Mouse (Mus musculus) midbrain, postnatal 0 days (tissue): Measurements from ENCODE around the gene Tgfbr2. TPM values are rescaled to one million over a fixed set of nuclear protein-coding genes. Genes with fewer than 3 reads are reported as not detected.
A peak's percentile ranks its signal among the peaks of the same experiment; 100 is the strongest.
"Not testable (repeated sequence)": the region's sequence is repeated elsewhere in the genome, so short reads cannot be mapped to it uniquely, and the experiment has no call there.

Experiments used
- ATAC-seq: fragments of 200-750 bp; cut with Nextera tagmentation; 2 replicates; pipeline ENCODE4 v1.8.0; 2017; ENCODE audit warnings: moderate number of reproducible peaks, mild to moderate bottlenecking, moderate TSS enrichment, moderate library complexity; ENCODE audit not compliant: low FRiP score
- DNase-seq: peaks from one replicate; pipeline ENCODE4 v3.0.0-alpha.2; 2015; ENCODE audit warnings: low spot score
- H3K27ac ChIP-seq: fragments of 300-500 bp; sonication (generic); 2 replicates; pipeline ENCODE4 v1.5.1; 2014; ENCODE audit warnings: low read depth, mild to moderate bottlenecking, low read length, mixed read lengths
- H3K27me3 ChIP-seq: fragments of 300-500 bp; sonication (generic); 2 replicates; pipeline ENCODE4 v1.6.1; 2014; ENCODE audit warnings: low read length, control low read depth, mixed read lengths; ENCODE audit not compliant: insufficient read depth
- H3K36me3 ChIP-seq: fragments of 300-500 bp; sonication (generic); 2 replicates; pipeline ENCODE4 v1.6.1; 2014; ENCODE audit warnings: low read length, control low read depth, mixed read lengths; ENCODE audit not compliant: insufficient read depth
- H3K4me1 ChIP-seq: fragments of 300-500 bp; sonication (generic); 2 replicates; pipeline ENCODE4 v1.6.1; 2014; ENCODE audit warnings: mild to moderate bottlenecking, control low read depth, antibody characterized with exemption, low read length, mixed read lengths; ENCODE audit not compliant: insufficient read depth
- H3K4me2 ChIP-seq: fragments of 300-500 bp; sonication (generic); 2 replicates; pipeline ENCODE4 v1.6.1; 2014; ENCODE audit warnings: low read depth, mild to moderate bottlenecking, low read length, mixed read lengths; ENCODE audit not compliant: poor library complexity, severe bottlenecking
- H3K4me3 ChIP-seq: fragments of 300-500 bp; sonication (generic); 2 replicates; pipeline ENCODE4 v1.5.1; 2014; ENCODE audit warnings: low read depth, mild to moderate bottlenecking, low read length, moderate library complexity
- H3K9ac ChIP-seq: fragments of 300-500 bp; sonication (generic); replicated peaks from 2 replicates; pipeline ENCODE4 v1.6.1; 2014; ENCODE audit warnings: mild to moderate bottlenecking, low read length, moderate library complexity, mixed read lengths; ENCODE audit not compliant: poor library complexity, severe bottlenecking
- H3K9me3 ChIP-seq: fragments of 300-500 bp; sonication (generic); 2 replicates; pipeline ENCODE4 v1.6.1; 2016; ENCODE audit warnings: low read length, control low read depth
- CTCF ChIP-seq: IDR thresholded peaks from 2 replicates; pipeline ENCODE4 v1.5.1; 2016; ENCODE audit warnings: antibody characterized with exemption, mild to moderate bottlenecking
- WGBS: fragments of 180-500 bp; shearing (Covaris S2); extraction: QIAGEN DNeasy Blood & Tissue Kit; methylation state at CpG from one replicate; pipeline ENCODE4 v1.1.7; 2014; 5-methylcytosine and 5-hydroxymethylcytosine counted together
- polyA plus RNA-seq: library from polyadenylated mRNA; unstranded; fragments of >200 nt; fragmentation: Nextera tagmentation; extraction: Ambion mirVana; gene quantifications from 2 replicates; pipeline ENCODE4 v1.2.1, GENCODE M21; 2015
- total RNA-seq: library from RNA; depleted of rRNA; stranded (reverse); fragments of >200 nt; gene quantifications from 2 replicates; pipeline ENCODE4 v1.2.3, GENCODE M21; 2014

The Tgfbr2 gene
- total and polyA plus RNA-seq, 2 experiments from 2014 or later: 7.2 to 20.3 TPM

DNA sequence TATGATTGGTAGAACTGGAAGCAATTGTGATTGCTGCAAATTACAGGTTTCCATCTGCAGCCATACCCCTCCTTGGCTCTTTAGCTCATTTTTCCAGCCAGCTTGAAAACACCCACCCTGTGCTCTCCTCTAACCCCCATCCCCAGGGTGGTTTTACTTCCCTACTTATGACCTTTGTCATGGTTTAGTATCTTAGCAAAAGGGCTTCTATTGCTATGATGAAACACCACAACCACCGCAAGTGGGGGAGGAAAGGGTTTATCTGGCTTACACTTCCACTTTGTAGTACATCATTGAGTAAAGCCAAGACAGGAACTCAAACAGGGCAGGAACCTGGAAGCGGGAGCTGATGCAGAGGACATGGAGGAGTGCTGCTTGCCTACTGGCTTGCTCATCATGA lies 97.7 kb downstream of the Tgfbr2 start:
- DNase-seq (no peak), ATAC-seq (no peak)
- H3K9me3 ChIP-seq: no peaks in the 10 kb centered on the region
- no peaks in the 10 kb centered on the region for H3K36me3 ChIP-seq
- TF ChIP-seq CTCF: no peak
- H3K27me3 ChIP-seq: no peaks in the 10 kb centered on the region
- no peak overlapping the region for H3K4me2 ChIP-seq
- WGBS: 97% methylated on average over 2 of the region's 2 CpGs
- H3K9ac ChIP-seq: no peak overlapping the region
- H3K27ac ChIP-seq: no peak overlapping the region
- no peaks in the 10 kb centered on the region for H3K4me1 ChIP-seq
- H3K4me3 ChIP-seq: no peak overlapping the region

DNA sequence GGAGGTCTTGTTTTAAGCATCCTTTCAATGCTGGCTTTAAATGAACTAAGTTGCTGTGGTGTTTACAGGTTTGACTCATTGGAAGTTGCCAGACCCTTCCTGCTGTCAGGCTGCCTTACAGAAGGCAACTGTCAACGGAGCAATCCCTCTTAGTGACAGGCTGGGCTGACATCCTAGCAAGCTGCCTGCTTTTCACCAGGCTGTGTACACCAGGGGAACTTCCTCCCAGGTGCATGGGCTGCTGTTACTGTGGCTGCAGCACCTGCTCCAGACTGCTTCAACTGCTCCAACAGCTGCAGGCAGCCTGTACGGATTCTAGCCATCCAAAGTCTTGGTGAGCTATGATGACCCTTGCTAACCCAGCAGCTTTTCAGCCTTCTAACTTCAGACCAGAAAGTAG lies 98.2 kb downstream of the Tgfbr2 start:
- no peak overlapping the region for H3K4me2 ChIP-seq
- no peaks in the 10 kb centered on the region for H3K9me3 ChIP-seq
- no peak for DNase-seq
- no peak for TF ChIP-seq CTCF
- H3K9ac ChIP-seq: no peak overlapping the region
- no peak overlapping the region for H3K4me3 ChIP-seq
- no peak overlapping the region for H3K27ac ChIP-seq
- no peak for ATAC-seq
- WGBS: 78% methylated on average over 2 of the region's 2 CpGs
- no peaks in the 10 kb centered on the region for H3K36me3 ChIP-seq
- no peaks in the 10 kb centered on the region for H3K4me1 ChIP-seq
- no peaks in the 10 kb centered on the region for H3K27me3 ChIP-seq

GRCm38 (mm10) chr9:116076163-116076562 lies 99.0 kb downstream of the Tgfbr2 start:
- Histone ChIP-seq H3K9ac (no peak overlapping the region), H3K9me3 (no peaks in the 10 kb centered on the region), H3K4me3 (no peak overlapping the region), H3K4me1 (no peaks in the 10 kb centered on the region), H3K4me2 (no peak overlapping the region), H3K27ac (no peak overlapping the region), H3K27me3 (no peaks in the 10 kb centered on the region), H3K36me3 (no peaks in the 10 kb centered on the region)
- no peak for TF ChIP-seq CTCF
- ATAC-seq (no peak), DNase-seq (no peak)
- WGBS: 84% methylated on average over 4 of the region's 4 CpGs

DNA sequence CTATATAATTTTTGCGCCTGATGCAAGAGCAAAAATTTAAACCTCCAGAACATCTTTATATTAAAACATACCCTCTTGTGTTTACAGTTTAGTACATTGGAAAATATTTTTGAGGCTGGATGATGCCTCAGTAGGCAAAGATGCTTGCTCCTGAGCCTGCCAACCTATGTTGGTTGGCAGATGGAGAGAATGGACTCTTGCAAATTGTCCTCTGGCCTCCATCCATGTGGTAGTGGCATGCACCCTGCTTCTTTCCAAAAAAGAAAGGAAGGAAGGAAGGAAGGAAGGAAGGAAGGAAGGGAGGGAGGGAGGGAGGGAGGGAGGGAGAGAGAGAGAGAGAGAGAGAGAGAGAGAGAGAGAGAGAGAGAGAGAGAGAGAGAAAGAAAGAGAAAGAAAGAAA lies 103.6 kb downstream of the Tgfbr2 start:
- H3K27ac ChIP-seq, H3K36me3 ChIP-seq, H3K9ac ChIP-seq, H3K4me1 ChIP-seq, H3K9me3 ChIP-seq, ATAC-seq, H3K4me3 ChIP-seq, H3K4me2 ChIP-seq, DNase-seq, H3K27me3 ChIP-seq: not testable (repeated sequence)
- 100% methylated on average over 1 of the region's 1 CpGs for whole genome bisulfite sequencing

DNA sequence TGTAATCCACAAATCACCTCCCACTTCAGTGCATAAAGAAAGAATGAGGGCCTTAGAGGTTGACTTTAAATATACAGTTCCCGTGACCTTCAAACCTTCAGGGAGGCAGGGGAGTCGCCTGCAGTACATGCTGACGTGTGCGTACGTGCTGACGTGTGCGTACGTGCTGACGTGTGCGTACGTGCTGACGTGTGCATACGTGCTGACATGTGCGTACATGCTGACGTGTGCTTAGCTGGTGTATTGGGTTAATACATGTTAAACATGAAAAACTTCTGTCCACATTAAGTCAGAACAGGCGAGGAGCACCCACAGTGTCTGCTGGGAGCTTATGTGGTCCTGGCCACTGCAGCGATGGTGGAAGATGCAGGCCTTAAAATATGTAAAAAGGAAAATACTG lies 110.4 kb downstream of the Tgfbr2 start:
- Histone ChIP-seq H3K4me3 (no peak overlapping the region), H3K4me2 (no peak overlapping the region), H3K27me3 (no peaks in the 10 kb centered on the region), H3K4me1 (no peaks in the 10 kb centered on the region), H3K9ac (no peak overlapping the region), H3K9me3 (no peaks in the 10 kb centered on the region), H3K36me3 (no peaks in the 10 kb centered on the region), H3K27ac (no peak overlapping the region)
- ATAC-seq (no peak), DNase-seq (no peak)
- TF ChIP-seq CTCF: no peak
- WGBS: 95% methylated on average over 17 of the region's 17 CpGs

DNA sequence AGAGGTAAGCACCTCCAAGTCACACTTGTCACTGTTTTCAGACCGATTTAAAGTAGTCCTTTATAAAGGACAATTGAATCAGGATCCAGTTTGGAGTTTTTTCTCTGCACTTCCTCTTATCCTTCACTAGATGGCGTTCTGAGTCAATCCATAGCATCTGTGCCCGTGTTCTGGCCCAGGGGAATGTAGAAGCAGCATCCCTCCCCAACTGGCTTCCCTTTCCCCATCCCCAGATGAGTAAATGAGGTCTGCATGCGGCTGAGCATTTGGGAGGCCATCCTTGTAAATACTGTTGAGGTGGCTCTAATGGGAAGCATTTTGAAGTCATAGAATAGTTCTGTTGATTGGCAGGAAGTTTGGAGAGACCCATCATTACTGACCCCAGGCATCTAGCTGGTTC lies 114.5 kb downstream of the Tgfbr2 start:
- Histone ChIP-seq H3K9me3 (no peaks in the 10 kb centered on the region), H3K4me1 (no peaks in the 10 kb centered on the region), H3K4me3 (no peak overlapping the region), H3K9ac (no peak overlapping the region), H3K36me3 (no peaks in the 10 kb centered on the region), H3K4me2 (no peak overlapping the region), H3K27me3 (no peaks in the 10 kb centered on the region), H3K27ac (no peak overlapping the region)
- WGBS: 16% methylated on average over 4 of the region's 4 CpGs
- peak; percentile 56 for DNase-seq
- no peak for ATAC-seq
- peak; percentile 82 for TF ChIP-seq CTCF
